Mouse (Mus musculus) brain, embryonic 14.5 days (tissue): Measurements from ENCODE around the gene Psmc4. TPM values are rescaled to one million over a fixed set of nuclear protein-coding genes. Genes with fewer than 3 reads are reported as not detected.

Experiments
- DNase-seq: peaks from one replicate; pipeline ENCODE4 v3.0.0-alpha.2; 2011; ENCODE audit warnings: low read depth
- CTCF ChIP-seq: fragments of 200-500 bp; IDR thresholded peaks from 2 replicates; pipeline ENCODE4 v1.5.1; 2012; ENCODE audit warnings: inconsistent platforms, mild to moderate bottlenecking, moderate library complexity, borderline replicate concordance; ENCODE audit not compliant: insufficient read depth, insufficient read length; ENCODE audit errors: extremely low read depth
- POLR2A ChIP-seq: fragments of 200-500 bp; IDR thresholded peaks from 2 replicates; pipeline ENCODE4 v1.6.1; 2012; ENCODE audit warnings: mild to moderate bottlenecking, inconsistent platforms, borderline replicate concordance; ENCODE audit not compliant: poor library complexity, insufficient read depth, insufficient read length, severe bottlenecking; ENCODE audit errors: extremely low read depth
- polyA plus RNA-seq: library from polyadenylated mRNA; depleted of rRNA; stranded (reverse); fragments of >200 nt; gene quantifications from 2 replicates; pipeline ENCODE4 v1.2.3, GENCODE M21; 2012; rRNA removed

Gene Psmc4
- polyA plus RNA-seq, 1 experiment: 228 TPM

GRCm38 (mm10) chr7:28014445-28014810 lies 35.5 kb downstream of the Psmc4 start:
- no peak for DNase-seq
- TF ChIP-seq POLR2A (no peak), CTCF (no peak)

GRCm38 (mm10) chr7:28013549-28014444 lies 36.1 kb downstream of the Psmc4 start, which contains the start of gene Zfp850:
TSS of gene Zfp850 (minus strand) at chr7:28014115.
- no peak for TF ChIP-seq POLR2A
- no peak for TF ChIP-seq CTCF
- DNase-seq: peak; percentile 92

- no peak for DNase-seq
- TF ChIP-seq POLR2A (no peak), CTCF (no peak)
Observed at GRCm38 (mm10) chr7:28010271-28010670, 39.6 kb downstream of the Psmc4 start.

Other genes with a start within 250 kb of the Psmc4 start
- gene Zfp626, start 242.9 kb downstream of the Psmc4 start, polyA plus RNA-seq: 2.9 and 3.7 TPM in 2 replicates
- gene Zfp59, start 211.5 kb downstream of the Psmc4 start, polyA plus RNA-seq: 5.1 and 6.2 TPM in 2 replicates
- gene Zfp607a, start 192.6 kb downstream of the Psmc4 start, polyA plus RNA-seq: 1.1 and 1.4 TPM in 2 replicates
- 7.1 and 8.8 TPM in 2 replicates for gene Zfp974, start 120.6 kb downstream of the Psmc4 start, polyA plus RNA-seq
- gene Zfp780b, start 70.9 kb downstream of the Psmc4 start, polyA plus RNA-seq: 6.2 and 10.1 TPM in 2 replicates
- 3.4 and 4.1 TPM in 2 replicates for gene Zfp850, start 36.0 kb downstream of the Psmc4 start, polyA plus RNA-seq
- 0.20 and 0.22 TPM in 2 replicates for gene Fcgbp, start 21.1 kb upstream of the Psmc4 start, polyA plus RNA-seq
- gene 9530053A07Rik, start 79.4 kb upstream of the Psmc4 start, polyA plus RNA-seq: 0.04 and 0.05 TPM in 2 replicates
- 177 and 202 TPM in 2 replicates for gene Fbl, start 119.6 kb upstream of the Psmc4 start, polyA plus RNA-seq
- 40.1 and 43.3 TPM in 2 replicates for gene Dyrk1b, start 129.4 kb upstream of the Psmc4 start, polyA plus RNA-seq
- gene Eid2, start 217.8 kb upstream of the Psmc4 start, polyA plus RNA-seq: 62.0 and 63.2 TPM in 2 replicates
- 40.9 and 46.6 TPM in 2 replicates for gene Eid2b, start 227.6 kb upstream of the Psmc4 start, polyA plus RNA-seq
- 0.50 and 0.81 TPM in 2 replicates for gene Selenov, start 241.1 kb upstream of the Psmc4 start, polyA plus RNA-seq